Mouse (Mus musculus) neural tube, embryonic 13.5 days (tissue): ENCODE results near the gene Opa3. TPM values are rescaled to one million over a fixed set of nuclear protein-coding genes. Genes with fewer than 3 reads are reported as not detected.

Experiments used
- ATAC-seq: fragments of 200-750 bp; cut with Nextera tagmentation; 2 replicates; pipeline ENCODE4 v1.8.0; 2017; ENCODE audit warnings: low read depth, mild to moderate bottlenecking, moderate TSS enrichment, moderate library complexity
- H3K27ac ChIP-seq: fragments of 300-500 bp; sonication (generic); replicated peaks from 2 replicates; pipeline ENCODE4 v1.5.1; 2015; ENCODE audit warnings: moderate library complexity, mild to moderate bottlenecking, inconsistent platforms
- H3K27me3 ChIP-seq: fragments of 300-500 bp; sonication (generic); 2 replicates; pipeline ENCODE4 v1.6.1; 2015; ENCODE audit warnings: mild to moderate bottlenecking, inconsistent platforms
- H3K36me3 ChIP-seq: fragments of 300-500 bp; sonication (generic); 2 replicates; pipeline ENCODE4 v1.6.1; 2015; ENCODE audit warnings: mild to moderate bottlenecking, inconsistent platforms
- H3K4me1 ChIP-seq: fragments of 300-500 bp; sonication (generic); replicated peaks from 2 replicates; pipeline ENCODE4 v1.6.1; 2015; ENCODE audit warnings: inconsistent platforms
- H3K4me2 ChIP-seq: fragments of 300-500 bp; sonication (generic); 2 replicates; pipeline ENCODE4 v1.6.1; 2015; ENCODE audit warnings: inconsistent platforms, mild to moderate bottlenecking, moderate library complexity
- H3K4me3 ChIP-seq: fragments of 300-500 bp; sonication (generic); 2 replicates; pipeline ENCODE4 v1.5.1; 2015; ENCODE audit warnings: mild to moderate bottlenecking, inconsistent platforms
- H3K9ac ChIP-seq: fragments of 300-500 bp; sonication (generic); 2 replicates; pipeline ENCODE4 v1.6.1; 2015; ENCODE audit warnings: moderate library complexity, mild to moderate bottlenecking, inconsistent platforms
- H3K9me3 ChIP-seq: fragments of 300-500 bp; sonication (generic); 2 replicates; pipeline ENCODE4 v1.6.1; 2016; ENCODE audit warnings: inconsistent platforms
- WGBS: fragments of 180-500 bp; shearing (Covaris S2); methylation state at CpG from one replicate; pipeline ENCODE4 v1.1.7; 2015; 5-methylcytosine and 5-hydroxymethylcytosine counted together
- polyA plus RNA-seq: library from polyadenylated mRNA; unstranded; fragments of >200 nt; fragmentation: Nextera tagmentation; extraction: Ambion mirVana; gene quantifications from 2 replicates; pipeline ENCODE4 v1.2.1, GENCODE M21; 2015

Opa3 gene
- polyA plus RNA-seq, 1 experiment from 2014 or later: 39.9 TPM

GRCm38 (mm10) chr7:19253437-19253836, 25.3 kb downstream of the Opa3 start:
- Histone ChIP-seq H3K27ac (no peak overlapping the region), H3K36me3 (peaks cover 36% of the 10 kb centered on the region), H3K4me1 (0 out of 2 replicates have a peak, but pooled peaks cover 4% of the 10 kb centered on the region), H3K9ac (no peak overlapping the region), H3K4me3 (no peak overlapping the region), H3K27me3 (no peaks in the 10 kb centered on the region), H3K9me3 (no peaks in the 10 kb centered on the region), H3K4me2 (no peak overlapping the region)
- no peak for ATAC-seq
- WGBS: 65% methylated on average over 5 of the region's 5 CpGs

DNA sequence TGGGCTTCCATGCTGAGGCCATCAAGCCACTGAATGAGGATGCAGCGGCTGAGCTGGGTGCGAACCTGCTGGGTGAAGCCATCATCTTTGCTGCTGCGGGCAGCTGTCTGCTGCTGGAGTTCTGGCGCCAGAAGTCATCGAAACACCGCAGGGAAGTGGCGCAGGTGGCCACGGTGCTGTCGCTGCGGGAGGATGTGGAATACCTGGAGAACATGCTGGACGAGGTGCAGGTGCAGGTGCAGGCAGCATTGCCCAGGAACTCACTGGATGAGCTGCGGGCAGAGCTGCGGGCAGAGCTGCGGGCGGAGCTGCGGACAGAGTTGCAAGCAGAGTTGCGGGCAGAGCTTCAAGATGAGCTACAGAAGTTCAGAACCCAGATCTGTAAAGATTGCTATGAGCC, 27.3 kb downstream of the Opa3 start:
- no peak overlapping the region for H3K27ac ChIP-seq
- WGBS: 87% methylated on average over 17 of the region's 17 CpGs
- no peak overlapping the region for H3K9ac ChIP-seq
- H3K4me2 ChIP-seq: no peak overlapping the region
- H3K4me3 ChIP-seq: no peak overlapping the region
- peaks cover 55% of the 10 kb centered on the region for H3K36me3 ChIP-seq
- H3K27me3 ChIP-seq: no peaks in the 10 kb centered on the region
- H3K4me1 ChIP-seq: 0 out of 2 replicates have a peak, but pooled peaks cover 4% of the 10 kb centered on the region
- no peaks in the 10 kb centered on the region for H3K9me3 ChIP-seq
- ATAC-seq: no peak

- ATAC-seq: no peak
- Histone ChIP-seq H3K27ac (no peak overlapping the region), H3K9ac (no peak overlapping the region), H3K4me2 (no peak overlapping the region), H3K4me3 (no peak overlapping the region), H3K27me3 (no peaks in the 10 kb centered on the region), H3K36me3 (peaks cover 66% of the 10 kb centered on the region), H3K4me1 (0 out of 2 replicates have a peak, but pooled peaks cover 4% of the 10 kb centered on the region), H3K9me3 (no peaks in the 10 kb centered on the region)
- 83% methylated on average over 7 of the region's 7 CpGs for WGBS
Observed at GRCm38 (mm10) chr7:19256567-19256966, 28.4 kb downstream of the Opa3 start.

DNA sequence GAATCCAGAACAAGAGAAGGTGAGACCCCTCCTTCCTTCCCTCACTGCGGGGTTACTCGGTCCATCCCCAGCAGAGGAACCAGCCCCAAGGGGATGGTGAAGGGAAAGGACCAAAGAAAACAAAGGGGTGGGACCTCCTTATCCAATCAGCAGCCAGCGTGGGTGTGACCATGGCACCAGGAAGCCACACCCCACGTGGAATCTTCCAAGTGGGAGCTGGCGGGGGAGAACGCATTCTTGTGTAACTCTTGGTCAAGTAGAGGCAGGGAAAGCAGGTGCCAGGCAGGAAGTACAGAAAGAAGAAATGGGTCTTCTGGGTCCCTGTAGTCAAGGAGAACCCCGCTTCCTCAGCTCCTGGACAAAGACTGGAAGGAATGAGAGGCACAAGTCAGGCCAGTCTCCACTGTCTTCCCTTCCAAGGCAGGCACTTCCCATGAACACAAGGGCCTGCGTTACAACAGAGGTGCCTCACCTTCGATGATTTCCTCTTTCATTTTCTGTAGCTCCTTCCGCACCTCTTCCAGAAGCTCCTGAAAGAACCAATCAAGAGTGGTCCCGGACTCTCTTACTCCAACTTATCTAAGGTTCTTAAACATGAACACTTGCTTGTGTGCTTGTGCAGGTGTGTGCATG, 29.4 kb downstream of the Opa3 start:
- Histone ChIP-seq H3K4me1 (0 out of 2 replicates have a peak, but pooled peaks cover 4% of the 10 kb centered on the region), H3K36me3 (peaks cover 76% of the 10 kb centered on the region), H3K27me3 (no peaks in the 10 kb centered on the region), H3K9me3 (no peaks in the 10 kb centered on the region), H3K9ac (no peak overlapping the region), H3K4me3 (no peak overlapping the region), H3K27ac (no peak overlapping the region), H3K4me2 (no peak overlapping the region)
- WGBS: 37% methylated on average over 11 of the region's 11 CpGs
- ATAC-seq: peak; percentile 71

GRCm38 (mm10) chr7:19258336-19258735, 30.2 kb downstream of the Opa3 start:
- no peaks in the 10 kb centered on the region for H3K27me3 ChIP-seq
- no peak overlapping the region for H3K4me2 ChIP-seq
- peaks cover 84% of the 10 kb centered on the region for H3K36me3 ChIP-seq
- WGBS: 85% methylated on average over 3 of the region's 3 CpGs
- no peak for ATAC-seq
- H3K4me1 ChIP-seq: 0 out of 2 replicates have a peak, but pooled peaks cover 4% of the 10 kb centered on the region
- no peak overlapping the region for H3K4me3 ChIP-seq
- H3K27ac ChIP-seq: no peak overlapping the region
- H3K9ac ChIP-seq: no peak overlapping the region
- no peaks in the 10 kb centered on the region for H3K9me3 ChIP-seq

DNA sequence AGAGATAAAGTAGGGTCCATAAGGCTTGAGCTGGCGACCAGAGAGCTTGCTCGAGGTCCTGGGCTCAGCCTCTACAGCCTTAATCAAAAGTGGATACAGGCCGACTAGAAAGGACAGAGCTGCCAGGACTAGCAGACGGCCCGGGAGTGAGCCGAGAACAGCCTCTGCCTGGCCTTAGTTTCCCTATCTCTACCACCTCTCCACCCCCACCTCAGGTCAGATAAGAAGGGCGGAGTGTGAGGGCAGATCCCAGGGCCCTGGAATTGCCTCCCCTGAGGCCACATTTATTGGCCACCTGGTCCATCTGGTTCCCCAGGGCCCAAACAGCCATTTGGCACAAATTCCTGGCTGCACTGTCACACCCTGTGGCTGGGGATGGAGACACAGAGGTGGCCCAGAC, 37.0 kb downstream of the Opa3 start:
- Histone ChIP-seq H3K4me3 (no peak overlapping the region), H3K4me1 (peaks cover 32% of the 10 kb centered on the region), H3K36me3 (peaks cover 55% of the 10 kb centered on the region), H3K27me3 (no peaks in the 10 kb centered on the region), H3K27ac (no peak overlapping the region), H3K9me3 (no peaks in the 10 kb centered on the region), H3K4me2 (no peak overlapping the region), H3K9ac (0 out of 2 replicates have a peak overlapping the region, but pooled peaks have one; percentile 13)
- no peak for ATAC-seq
- 80% methylated on average over 7 of the region's 7 CpGs for WGBS

GRCm38 (mm10) chr7:19265928-19266822, 38.0 kb downstream of the Opa3 start:
- Histone ChIP-seq H3K36me3 (peaks cover 44% of the 10 kb centered on the region), H3K27ac (no peak overlapping the region), H3K9me3 (no peaks in the 10 kb centered on the region), H3K4me3 (no peak overlapping the region), H3K9ac (peak overlapping the region; percentile 41), H3K27me3 (no peaks in the 10 kb centered on the region), H3K4me1 (peaks cover 42% of the 10 kb centered on the region), H3K4me2 (no peak overlapping the region)
- WGBS: 83% methylated on average over 10 of the region's 10 CpGs
- no peak for ATAC-seq

DNA sequence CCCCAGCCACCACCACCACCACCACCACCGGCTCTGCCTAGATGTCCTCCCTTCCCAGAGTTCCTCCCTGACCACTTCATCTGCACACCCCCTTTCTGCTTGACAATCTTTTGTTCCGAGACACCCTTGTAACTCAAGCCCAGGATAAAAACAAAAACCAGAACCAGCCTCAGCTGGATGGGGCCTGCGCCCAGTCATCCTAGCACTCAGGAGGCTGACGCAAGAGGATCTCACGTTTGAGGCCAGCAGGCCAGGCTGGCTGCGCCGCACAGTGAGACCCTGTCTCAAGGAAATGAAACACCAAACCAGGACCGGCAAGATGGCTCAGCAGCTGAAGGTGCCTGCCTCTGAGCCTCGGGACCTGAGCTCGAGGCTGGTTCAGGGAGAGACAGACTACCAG, 38.9 kb downstream of the Opa3 start:
- Histone ChIP-seq H3K4me1 (peaks cover 42% of the 10 kb centered on the region), H3K27ac (no peak overlapping the region), H3K36me3 (peaks cover 37% of the 10 kb centered on the region), H3K4me3 (no peak overlapping the region), H3K9me3 (no peaks in the 10 kb centered on the region), H3K9ac (no peak overlapping the region), H3K27me3 (no peaks in the 10 kb centered on the region), H3K4me2 (no peak overlapping the region)
- 76% methylated on average over 10 of the region's 10 CpGs for WGBS
- no peak for ATAC-seq

DNA sequence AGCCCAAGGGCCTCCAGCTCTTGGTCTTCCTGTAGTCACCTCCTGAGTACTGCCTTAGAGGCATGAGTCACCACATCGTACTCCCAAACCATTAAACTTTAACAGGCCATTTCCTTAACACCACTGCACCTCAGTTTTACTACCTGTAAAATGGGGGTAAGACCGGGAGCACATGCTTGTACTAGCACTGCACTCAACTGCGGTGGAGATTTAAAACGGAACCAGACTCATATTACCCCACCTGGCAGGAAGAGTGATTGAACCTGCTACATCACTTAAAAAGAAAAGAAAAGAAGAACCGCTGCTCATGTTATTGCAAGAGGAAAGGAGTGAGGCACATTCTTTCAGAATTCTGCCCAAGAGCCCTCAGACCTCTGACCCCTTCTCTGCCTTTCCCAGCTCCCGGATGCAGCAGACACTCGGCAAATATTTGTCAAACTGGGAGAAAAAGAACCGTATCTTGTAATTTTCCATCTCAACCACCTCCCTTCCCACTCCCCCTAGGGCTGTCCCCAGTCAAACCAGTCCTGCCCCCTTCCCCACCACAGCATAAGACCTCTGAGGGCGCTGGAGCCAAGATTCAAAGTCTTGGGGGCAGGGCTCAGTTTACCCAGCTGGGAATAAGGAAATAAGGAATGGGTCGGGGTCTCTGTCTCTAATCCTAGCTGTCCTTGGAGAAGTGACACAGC, 41.0 kb downstream of the Opa3 start:
- no peak for ATAC-seq
- Histone ChIP-seq H3K36me3 (peaks cover 16% of the 10 kb centered on the region), H3K4me2 (peak overlapping the region; percentile 96), H3K4me3 (peak overlapping the region; percentile 96), H3K9me3 (no peaks in the 10 kb centered on the region), H3K27me3 (0 out of 2 replicates have a peak, but pooled peaks cover 1% of the 10 kb centered on the region), H3K9ac (peak overlapping the region; percentile 95), H3K4me1 (peaks cover 47% of the 10 kb centered on the region), H3K27ac (peak overlapping the region; percentile 86; the same call in 1 of the 2 replicates)
- WGBS: 50% methylated on average over 10 of the region's 10 CpGs

- Histone ChIP-seq H3K4me1 (peaks cover 45% of the 10 kb centered on the region), H3K4me3 (peak overlapping the region; percentile 96), H3K9ac (peak overlapping the region; percentile 95), H3K4me2 (peak overlapping the region; percentile 96), H3K36me3 (0 out of 2 replicates have a peak, but pooled peaks cover 9% of the 10 kb centered on the region), H3K27ac (peak overlapping the region; percentile 86), H3K27me3 (0 out of 2 replicates have a peak, but pooled peaks cover 7% of the 10 kb centered on the region), H3K9me3 (no peaks in the 10 kb centered on the region)
- under 1% methylated on average over 17 of the region's 19 CpGs for WGBS
- ATAC-seq: 0 out of 2 replicates have a peak, but pooled peaks have one; percentile 16
Observed at GRCm38 (mm10) chr7:19269721-19270441, 41.7 kb downstream of the Opa3 start.

DNA sequence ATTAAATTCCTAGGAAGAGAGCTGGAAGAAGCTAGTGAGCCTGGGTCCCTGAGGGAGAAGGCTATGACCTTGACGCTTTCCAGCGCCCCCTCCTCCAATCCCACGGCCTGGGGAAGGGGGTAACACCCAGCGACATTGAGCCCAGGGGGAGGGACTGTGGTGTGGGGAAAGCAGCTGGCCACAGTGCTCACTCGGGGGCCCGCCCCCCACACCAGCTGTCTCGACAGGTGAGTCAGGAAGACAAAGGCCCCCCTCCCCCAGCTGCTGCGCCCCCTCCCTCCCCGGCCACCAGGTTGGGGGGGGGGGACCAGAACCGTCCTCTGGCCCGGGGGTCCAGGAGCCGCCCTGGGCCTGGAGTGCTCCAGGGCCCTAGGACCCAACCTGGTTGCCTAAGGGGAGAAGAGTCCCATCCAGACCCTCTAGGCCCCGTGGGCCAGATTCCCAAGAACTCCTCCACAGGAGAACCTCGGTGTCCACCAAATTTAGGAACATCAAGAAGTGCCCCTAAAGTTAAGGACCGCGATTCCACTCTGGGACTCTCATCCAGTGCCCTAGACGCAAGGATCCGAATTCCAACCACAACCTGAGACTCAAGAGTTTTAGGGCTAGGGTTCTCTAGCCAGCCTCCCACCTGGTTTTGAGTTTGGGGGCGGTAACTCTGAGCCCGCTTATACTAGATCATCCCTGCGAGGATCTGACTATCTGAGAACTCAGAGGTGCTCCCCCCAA, 42.5 kb downstream of the Opa3 start:
- H3K4me3 ChIP-seq: peak overlapping the region; percentile 96
- H3K4me1 ChIP-seq: peaks cover 38% of the 10 kb centered on the region
- H3K27me3 ChIP-seq: 0 out of 2 replicates have a peak, but pooled peaks cover 7% of the 10 kb centered on the region
- H3K9ac ChIP-seq: peak overlapping the region; percentile 95
- H3K9me3 ChIP-seq: no peaks in the 10 kb centered on the region
- peak overlapping the region; percentile 96 for H3K4me2 ChIP-seq
- WGBS: under 1% methylated on average over 21 of the region's 21 CpGs
- H3K36me3 ChIP-seq: 0 out of 2 replicates have a peak, but pooled peaks cover 5% of the 10 kb centered on the region
- no peak for ATAC-seq
- H3K27ac ChIP-seq: peak overlapping the region; percentile 86
